Mouse (Mus musculus) stomach, postnatal 0 days (tissue): ENCODE data around the gene Steap3. TPM values are rescaled to one million over a fixed set of nuclear protein-coding genes. Genes with fewer than 3 reads are reported as not detected.

Experiments
- ATAC-seq: fragments of 200-750 bp; cut with Nextera tagmentation; 2 replicates; pipeline ENCODE4 v1.8.0; 2017; ENCODE audit not compliant: low FRiP score, low TSS enrichment
- DNase-seq: peaks from one replicate; pipeline ENCODE4 v3.0.0-alpha.2; 2016; ENCODE audit warnings: low spot score
- H3K27ac ChIP-seq: fragments of 300-500 bp; sonication (generic); replicated peaks from 2 replicates; pipeline ENCODE4 v1.5.1; 2014; ENCODE audit warnings: mild to moderate bottlenecking, control low read depth
- H3K27me3 ChIP-seq: fragments of 300-500 bp; sonication (generic); 2 replicates; pipeline ENCODE4 v1.6.1; 2014; ENCODE audit warnings: low read length; ENCODE audit not compliant: control insufficient read depth, insufficient read depth
- H3K36me3 ChIP-seq: fragments of 300-500 bp; sonication (generic); 2 replicates; pipeline ENCODE4 v1.6.1; 2014; ENCODE audit warnings: low read length, mixed read lengths; ENCODE audit not compliant: control insufficient read depth, insufficient read depth
- H3K4me1 ChIP-seq: fragments of 300-500 bp; sonication (generic); replicated peaks from 2 replicates; pipeline ENCODE4 v1.6.1; 2014; ENCODE audit warnings: antibody characterized with exemption; ENCODE audit not compliant: control insufficient read depth, insufficient read depth
- H3K4me2 ChIP-seq: fragments of 300-500 bp; sonication (generic); replicated peaks from 2 replicates; pipeline ENCODE4 v1.6.1; 2014; ENCODE audit warnings: low read depth, mild to moderate bottlenecking, control low read depth, moderate library complexity
- H3K4me3 ChIP-seq: fragments of 300-500 bp; sonication (generic); 2 replicates; pipeline ENCODE4 v1.5.1; 2014; ENCODE audit warnings: low read depth, low read length, control low read depth
- H3K9ac ChIP-seq: fragments of 300-500 bp; sonication (generic); 2 replicates; pipeline ENCODE4 v1.6.1; 2014; ENCODE audit warnings: mild to moderate bottlenecking, low read length, control low read depth, mixed read lengths
- H3K9me3 ChIP-seq: fragments of 300-500 bp; sonication (generic); 2 replicates; pipeline ENCODE4 v1.6.1; 2016; ENCODE audit warnings: low read length; ENCODE audit not compliant: control insufficient read depth
- CTCF ChIP-seq: IDR thresholded peaks from 2 replicates; pipeline ENCODE4 v1.5.1; 2016; ENCODE audit warnings: antibody characterized with exemption, low read depth, mild to moderate bottlenecking, moderate library complexity
- EP300 ChIP-seq: optimal IDR thresholded peaks from 2 replicates; pipeline ENCODE3; 2016; ENCODE audit warnings: antibody characterized with exemption
- WGBS: fragments of 180-500 bp; shearing (Covaris S2); extraction: QIAGEN DNeasy Blood & Tissue Kit; methylation state at CpG from one replicate; pipeline ENCODE4 v1.1.7; 2014; 5-methylcytosine and 5-hydroxymethylcytosine counted together
- polyA plus RNA-seq: library from polyadenylated mRNA; unstranded; fragments of >200 nt; fragmentation: Nextera tagmentation; extraction: Ambion mirVana; gene quantifications from 2 replicates; pipeline ENCODE4 v1.2.1, GENCODE M21; 2015

Gene Steap3
- 2.8 and 3.2 TPM in 2 replicates for polyA plus RNA-seq

- DNase-seq = no peak
- H3K27me3 ChIP-seq = no peaks in the 10 kb centered on the region
- WGBS = 88% methylated on average over 5 of the region's 5 CpGs
- H3K4me3 ChIP-seq = no peak within 1 kb of the TSS
- H3K4me2 ChIP-seq = no peak within 1 kb of the TSS
- no peak for ATAC-seq
- TF ChIP-seq CTCF (no peak), EP300 (no peak)
- no peaks in the 10 kb centered on the region for H3K9me3 ChIP-seq
- H3K27ac ChIP-seq = no peak within 1 kb of the TSS
- no peaks in the 10 kb centered on the region for H3K36me3 ChIP-seq
- H3K9ac ChIP-seq = no peak within 1 kb of the TSS
- H3K4me1 ChIP-seq = no peaks in the 10 kb centered on the region
Measured at GRCm38 (mm10) chr1:120272605-120273004, at the start of gene Steap3. Steap3 (minus strand) TSS chr1:120272705.

- no peak overlapping the region for H3K4me3 ChIP-seq
- H3K4me1 ChIP-seq = no peaks in the 10 kb centered on the region
- H3K27me3 ChIP-seq = no peaks in the 10 kb centered on the region
- H3K9me3 ChIP-seq = no peaks in the 10 kb centered on the region
- no peak for TF ChIP-seq EP300
- TF ChIP-seq CTCF = no peak
- 83% methylated on average over 16 of the region's 16 CpGs for WGBS
- no peak overlapping the region for H3K27ac ChIP-seq
- no peak overlapping the region for H3K4me2 ChIP-seq
- H3K36me3 ChIP-seq = no peaks in the 10 kb centered on the region
- no peak overlapping the region for H3K9ac ChIP-seq
- DNase-seq (no peak), ATAC-seq (no peak)
Measured at GRCm38 (mm10) chr1:120321270-120322021, 48.9 kb upstream of the Steap3 start.

GRCm38 (mm10) chr1:120305801-120306200 is 33.3 kb upstream of the Steap3 start:
- no peak for DNase-seq
- H3K27ac ChIP-seq = no peak overlapping the region
- H3K27me3 ChIP-seq = no peaks in the 10 kb centered on the region
- no peak overlapping the region for H3K4me3 ChIP-seq
- H3K9ac ChIP-seq = no peak overlapping the region
- WGBS = 54% methylated on average over 2 of the region's 2 CpGs
- TF ChIP-seq EP300 (no peak), CTCF (no peak)
- no peak overlapping the region for H3K4me2 ChIP-seq
- H3K9me3 ChIP-seq = no peaks in the 10 kb centered on the region
- no peaks in the 10 kb centered on the region for H3K4me1 ChIP-seq
- no peaks in the 10 kb centered on the region for H3K36me3 ChIP-seq
- ATAC-seq = no peak

- no peak for TF ChIP-seq EP300
- 0 out of 2 replicates have a peak, but pooled peaks have one; percentile 36 for TF ChIP-seq CTCF
- H3K4me2 ChIP-seq = no peak overlapping the region
- DNase-seq = no peak
- WGBS = 90% methylated on average over 2 of the region's 2 CpGs
- no peaks in the 10 kb centered on the region for H3K4me1 ChIP-seq
- H3K27ac ChIP-seq = no peak overlapping the region
- ATAC-seq = no peak
- no peaks in the 10 kb centered on the region for H3K36me3 ChIP-seq
- H3K9me3 ChIP-seq = 0 out of 2 replicates have a peak, but pooled peaks cover 2% of the 10 kb centered on the region
- no peak overlapping the region for H3K4me3 ChIP-seq
- no peaks in the 10 kb centered on the region for H3K27me3 ChIP-seq
- no peak overlapping the region for H3K9ac ChIP-seq
Measured at GRCm38 (mm10) chr1:120296936-120297335, 24.4 kb upstream of the Steap3 start.

- ATAC-seq (no peak), DNase-seq (no peak)
- Histone ChIP-seq H3K4me1 (no peaks in the 10 kb centered on the region), H3K9me3 (0 out of 2 replicates have a peak, but pooled peaks cover 2% of the 10 kb centered on the region), H3K27ac (no peak overlapping the region), H3K4me2 (no peak overlapping the region), H3K4me3 (no peak overlapping the region), H3K27me3 (no peaks in the 10 kb centered on the region), H3K9ac (no peak overlapping the region), H3K36me3 (no peaks in the 10 kb centered on the region)
- TF ChIP-seq CTCF = no peak
- TF ChIP-seq EP300 = no peak
- 62% methylated on average over 1 of the region's 1 CpGs for WGBS
Measured at GRCm38 (mm10) chr1:120293803-120294202, 21.3 kb upstream of the Steap3 start.

- no peak for DNase-seq
- ATAC-seq = no peak
- H3K4me2 ChIP-seq = no peak overlapping the region
- H3K27me3 ChIP-seq = no peaks in the 10 kb centered on the region
- TF ChIP-seq EP300 (no peak), CTCF (no peak)
- H3K27ac ChIP-seq = no peak overlapping the region
- H3K9ac ChIP-seq = no peak overlapping the region
- H3K9me3 ChIP-seq = 0 out of 2 replicates have a peak, but pooled peaks cover 2% of the 10 kb centered on the region
- no peaks in the 10 kb centered on the region for H3K4me1 ChIP-seq
- H3K4me3 ChIP-seq = no peak overlapping the region
- no peaks in the 10 kb centered on the region for H3K36me3 ChIP-seq
- WGBS = 85% methylated on average over 3 of the region's 3 CpGs
Measured at GRCm38 (mm10) chr1:120291709-120292108, 19.2 kb upstream of the Steap3 start.
